Mouse (Mus musculus): ENCODE data around the gene Prdm10.
A peak's percentile ranks its signal among the peaks of the same experiment; 100 is the strongest.

Gene Prdm10

DNA sequence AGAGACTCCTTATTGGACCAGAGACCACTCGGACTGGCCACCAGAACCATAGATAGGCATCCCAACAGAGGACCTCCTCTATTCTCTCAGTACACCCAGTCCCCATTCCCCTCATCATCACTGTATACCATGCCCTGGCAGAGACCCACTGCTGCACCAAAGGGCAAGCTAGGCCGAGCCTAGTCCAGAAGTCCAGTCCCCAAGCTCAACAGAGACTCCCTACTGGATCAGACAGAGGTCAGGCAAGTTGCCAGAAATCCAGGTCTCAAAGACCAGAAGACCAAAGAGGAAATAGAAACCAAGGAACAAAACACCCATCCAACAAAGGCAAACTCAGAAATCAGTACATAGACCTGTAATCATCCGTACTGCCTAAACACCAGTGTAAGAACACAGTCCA lies 91.4 kb downstream of the Prdm10 start:
- DNase-seq, result no peak

DNA sequence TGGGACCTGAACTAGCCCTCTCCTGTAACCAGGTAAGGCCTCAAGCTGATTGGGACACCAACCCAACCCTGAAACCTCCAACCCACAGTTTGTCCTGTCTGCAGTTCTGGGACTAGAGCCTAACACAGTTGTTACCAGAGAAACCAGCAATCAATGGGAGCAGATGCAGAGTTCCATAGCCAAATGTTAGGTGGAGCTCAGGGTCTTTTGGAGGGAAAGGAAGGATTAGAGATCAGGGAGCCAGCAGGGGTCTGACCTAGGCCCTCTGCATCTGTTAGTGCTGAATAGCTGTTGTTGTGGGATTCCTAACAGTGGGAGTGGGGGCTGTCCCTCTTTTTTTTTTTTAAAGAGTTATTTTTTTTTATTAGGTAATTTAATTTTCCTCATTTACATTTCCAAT lies 96.3 kb downstream of the Prdm10 start:
- DNase-seq, result no peak

DNA sequence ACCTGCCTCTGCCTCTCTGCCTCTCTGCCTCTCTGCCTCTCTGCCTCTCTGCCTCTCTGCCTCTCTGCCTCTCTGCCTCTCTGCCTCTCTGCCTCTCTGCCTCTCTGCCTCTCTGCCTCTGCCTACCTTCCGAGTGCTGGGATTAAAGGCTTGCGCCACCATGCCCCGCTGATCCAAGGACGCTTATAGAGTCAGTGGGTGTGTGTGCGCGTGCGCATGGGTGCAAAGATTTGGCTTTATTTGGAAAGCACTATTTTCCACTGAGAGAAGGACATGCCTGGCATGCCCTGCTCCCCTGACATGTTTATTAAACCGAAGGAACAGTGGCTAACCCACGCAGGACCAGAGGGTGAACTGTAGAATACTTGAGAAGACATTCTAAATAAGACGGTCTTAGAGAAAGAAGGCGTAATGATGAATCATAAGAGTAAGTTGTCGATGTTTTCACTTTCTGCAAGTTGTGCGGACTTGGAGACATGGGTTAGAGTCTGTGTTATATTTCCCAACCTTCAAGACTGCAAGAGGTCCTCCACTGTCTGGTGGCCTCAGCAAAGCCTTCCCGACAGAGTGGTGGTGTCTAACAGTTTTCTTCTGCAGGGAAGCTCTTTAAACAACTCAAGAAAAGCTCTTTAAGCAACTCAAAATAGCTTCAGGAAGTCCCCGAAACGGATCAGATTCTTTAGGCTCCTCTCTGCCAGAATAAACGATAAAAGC lies 104.6 kb downstream of the Prdm10 start:
- no peak for DNase-seq

- DNase-seq, result peak; percentile 23 to 25
Measured at GRCm38 (mm10) chr9:31385500-31385869, 105.1 kb downstream of the Prdm10 start.

DNA sequence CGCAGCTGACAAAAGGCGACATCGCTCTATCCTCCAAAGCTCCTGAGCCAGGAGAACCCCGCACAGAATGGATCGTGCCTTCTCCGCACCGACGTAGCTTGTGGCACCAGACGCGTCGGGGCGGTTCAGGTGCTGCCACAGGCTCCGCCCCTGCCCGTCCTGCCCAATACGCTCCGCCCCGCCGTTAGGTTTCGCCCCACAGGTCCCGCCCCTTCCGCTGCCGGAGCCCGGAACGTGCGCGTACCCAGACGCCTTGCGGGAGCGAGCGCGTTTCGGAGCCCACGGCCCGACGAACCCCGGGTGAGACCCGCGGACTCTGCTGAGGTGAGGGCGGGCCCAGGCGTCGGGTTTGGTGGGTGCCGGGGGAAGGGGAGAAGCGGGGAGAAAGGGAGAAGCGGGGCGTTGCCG lies 105.6 kb downstream of the Prdm10 start, which contains the start of gene Nfrkb:
Gene Nfrkb, plus strand, starts transcription at position 246 of the 408 bp plus-strand sequence.
- DNase-seq, result peak; percentile 92 to 98

DNA sequence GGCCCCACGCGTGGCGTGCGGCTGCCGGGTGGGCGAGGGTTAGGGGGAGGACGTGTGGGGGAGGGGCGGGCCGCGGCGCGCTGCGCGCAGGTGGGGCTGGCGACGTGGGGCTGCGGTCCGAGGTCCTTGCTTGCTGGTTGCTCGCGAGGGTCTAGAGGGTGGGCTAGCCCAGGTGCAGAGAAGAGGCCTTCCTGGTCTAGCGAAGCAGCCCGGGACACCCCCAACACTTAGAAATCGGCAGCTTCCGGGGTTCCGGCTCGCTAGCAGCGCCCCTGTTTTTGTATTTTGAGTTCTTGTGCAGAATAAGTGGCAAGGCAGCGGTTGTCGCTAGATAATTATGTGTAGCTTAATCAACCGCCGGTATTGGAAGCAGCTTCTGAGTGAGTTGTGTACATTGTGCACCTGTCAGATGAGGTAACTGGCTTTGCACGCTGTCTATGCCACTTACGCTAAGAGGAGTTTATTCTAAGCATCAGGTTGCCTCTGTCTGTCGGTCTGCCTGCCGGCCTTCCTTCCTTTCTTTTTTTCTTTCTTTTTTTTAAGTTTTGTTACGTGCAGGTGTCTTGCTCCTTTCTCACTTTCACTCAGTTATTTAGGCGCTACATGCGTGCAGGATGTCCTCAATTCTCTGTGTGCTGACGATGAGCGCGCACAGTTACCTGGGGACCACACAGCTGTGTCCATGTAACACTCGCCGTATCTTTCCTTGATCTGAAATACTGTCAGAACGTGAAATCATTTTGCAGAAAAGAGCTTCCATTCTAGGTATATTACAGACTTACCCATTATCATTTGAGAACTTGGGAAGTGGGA lies 106.2 kb downstream of the Prdm10 start:
- DNase-seq, result no peak

DNA sequence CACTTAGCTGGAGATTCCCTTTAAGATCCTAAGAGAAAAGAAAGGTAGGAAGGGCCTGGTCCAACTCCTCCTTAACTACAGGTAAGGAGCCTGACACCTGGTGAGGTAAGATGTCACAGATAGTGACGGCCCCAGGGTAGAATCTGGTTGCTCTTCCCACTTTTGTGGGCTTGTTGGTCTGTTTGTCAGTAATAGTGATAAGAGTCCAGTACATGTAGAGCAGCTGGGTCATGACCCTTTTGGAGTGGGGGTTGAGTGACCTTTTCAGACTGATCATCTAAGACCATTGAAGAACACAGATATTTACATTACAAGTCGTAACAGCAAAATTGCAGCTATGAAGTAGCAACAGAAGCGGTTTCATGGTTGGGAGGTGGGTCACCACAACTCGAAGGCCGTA lies 106.9 kb downstream of the Prdm10 start:
- no peak for DNase-seq

DNA sequence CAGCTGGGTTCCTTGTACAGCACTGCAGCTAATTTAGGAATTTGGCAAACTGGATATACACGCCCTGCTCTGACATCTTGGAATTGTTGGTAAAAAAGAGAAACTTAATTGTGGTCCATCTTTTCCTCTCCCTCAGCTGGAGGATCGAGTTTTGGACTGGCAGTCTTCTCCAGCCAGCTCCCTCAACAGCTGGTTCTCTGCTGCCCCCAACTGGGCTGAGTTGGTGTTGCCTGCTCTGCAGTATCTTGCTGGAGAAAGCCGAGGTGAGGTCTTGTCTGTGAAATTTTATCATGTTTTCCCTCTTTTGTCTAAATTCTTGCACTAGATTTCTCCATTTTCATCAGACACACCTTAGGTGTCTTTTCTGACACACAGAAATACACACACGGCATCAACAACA lies 120.1 kb downstream of the Prdm10 start:
- DNase-seq, result peak; percentile 63 to 80

GRCm38 (mm10) chr9:31404311-31404710 lies 124.0 kb downstream of the Prdm10 start:
- DNase-seq, result no peak

DNA sequence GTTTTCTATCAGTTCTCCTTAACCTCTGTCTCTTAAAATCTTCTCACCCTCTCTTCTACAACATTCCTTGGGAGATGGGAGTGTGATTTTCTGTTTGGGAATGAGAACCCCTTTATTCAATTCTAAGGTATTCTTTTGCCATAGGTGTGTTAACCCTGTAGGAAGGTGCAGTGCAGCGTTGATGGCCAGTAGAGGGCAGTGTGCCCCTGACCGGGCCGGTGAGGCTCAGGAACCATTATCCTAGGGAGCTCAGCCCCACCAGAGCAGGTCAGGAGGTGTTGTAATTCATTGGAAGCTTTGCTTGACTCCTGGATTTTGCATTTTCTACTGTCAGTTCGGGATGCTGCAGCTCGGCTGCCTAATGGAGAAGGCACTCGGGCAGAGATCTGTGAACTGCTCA lies 124.9 kb downstream of the Prdm10 start:
- no peak for DNase-seq

- no peak for DNase-seq
Measured at GRCm38 (mm10) chr9:31412165-31412564, 131.8 kb downstream of the Prdm10 start.

DNA sequence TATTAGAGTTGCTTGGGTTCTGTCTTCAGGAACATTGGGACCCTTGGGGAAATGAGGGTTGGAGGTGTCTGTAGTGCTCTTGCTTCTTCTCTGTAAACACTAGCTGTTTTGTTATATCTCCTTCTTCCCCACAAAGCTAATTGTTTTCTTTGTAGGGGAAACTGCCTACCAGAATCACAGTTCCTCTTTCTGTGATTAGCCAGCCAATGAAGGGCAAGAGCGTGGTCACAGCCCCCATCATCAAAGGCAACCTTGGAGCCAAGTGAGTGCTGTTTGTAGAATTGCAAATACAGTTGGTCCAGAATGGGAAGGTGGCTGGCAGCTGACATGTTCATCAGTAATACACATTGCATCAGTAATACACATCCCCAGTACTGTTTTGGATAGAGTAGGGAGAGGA lies 138.5 kb downstream of the Prdm10 start:
- DNase-seq, result no peak

DNA sequence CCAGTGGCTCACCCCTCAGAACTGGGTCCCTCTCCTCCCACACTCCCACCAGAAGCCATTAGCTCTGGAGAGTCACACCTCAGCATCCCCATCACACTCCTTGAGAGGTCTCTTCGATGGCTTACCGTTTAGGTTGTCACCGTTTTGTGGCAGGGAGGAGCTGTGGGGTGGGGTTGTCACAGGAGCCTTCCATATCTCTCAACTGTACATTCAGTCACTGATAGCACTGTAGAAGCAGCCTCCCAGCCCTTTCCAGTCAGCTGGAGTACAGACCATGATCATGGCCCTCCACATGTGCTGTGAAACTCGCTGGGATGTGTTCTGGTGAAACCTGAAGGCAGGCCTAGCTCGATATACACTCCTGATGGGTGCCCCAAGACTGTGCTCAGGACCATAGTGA lies 141.8 kb downstream of the Prdm10 start:
- DNase-seq, result no peak

DNA sequence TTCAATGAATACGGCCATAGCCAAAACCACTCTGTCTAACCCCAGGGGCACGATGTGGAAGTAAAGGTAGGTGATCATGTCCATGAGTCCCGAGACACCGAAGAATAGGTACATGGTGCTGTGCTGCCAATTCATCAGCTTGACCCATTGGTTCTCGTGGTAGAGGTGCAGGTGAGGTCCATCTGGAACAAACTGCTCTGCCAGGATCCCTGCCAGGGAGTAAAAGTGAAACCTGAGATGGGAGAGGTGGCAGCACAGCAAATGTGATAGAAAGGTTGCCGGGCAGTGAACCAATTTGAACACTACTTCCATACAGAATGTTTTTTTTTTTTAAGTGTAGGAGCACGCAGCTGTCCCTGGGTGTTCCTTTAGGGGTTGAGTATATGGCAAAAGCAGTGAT lies 148.6 kb downstream of the Prdm10 start:
- DNase-seq, result no peak

GRCm38 (mm10) chr9:31430011-31430410 lies 149.7 kb downstream of the Prdm10 start:
- no peak for DNase-seq
